Mouse (Mus musculus) bone marrow, adult 2 months (tissue): ENCODE measurements around the gene Epha4. TPM values are rescaled to one million over a fixed set of nuclear protein-coding genes. Genes with fewer than 3 reads are reported as not detected.

ENCODE experiments used
- H3K27ac ChIP-seq: fragments of 200-500 bp; 2 replicates; pipeline ENCODE4 v1.5.1; 2012; ENCODE audit warnings: low read depth, mild to moderate bottlenecking, control low read depth, inconsistent platforms, low read length; ENCODE audit not compliant: control insufficient read depth, poor library complexity, insufficient read depth
- H3K4me1 ChIP-seq: fragments of 200-500 bp; 2 replicates; pipeline ENCODE4 v1.6.1; 2011; ENCODE audit warnings: low read length; ENCODE audit not compliant: control insufficient read depth, insufficient read depth
- H3K4me3 ChIP-seq: fragments of 200-500 bp; replicated peaks from 2 replicates; pipeline ENCODE3; 2011; ENCODE audit warnings: mild to moderate bottlenecking, low read depth, low read length, control low read depth; ENCODE audit not compliant: control insufficient read depth
- CTCF ChIP-seq: fragments of 200-500 bp; IDR thresholded peaks from 2 replicates; pipeline ENCODE4 v1.5.1; 2011; ENCODE audit warnings: low read length, control low read depth; ENCODE audit not compliant: control insufficient read depth, insufficient read depth
- POLR2A ChIP-seq: fragments of 200-500 bp; IDR thresholded peaks from 2 replicates; pipeline ENCODE4 v1.6.1; 2011; ENCODE audit warnings: low read depth, mild to moderate bottlenecking, control low read depth, low read length, borderline replicate concordance; ENCODE audit not compliant: control insufficient read depth
- WGBS: fragments of 180-500 bp; shearing (Covaris S2); methylation state at CpG from one replicate; pipeline ENCODE4 v1.1.7; 2018; 5-methylcytosine and 5-hydroxymethylcytosine counted together
- polyA plus RNA-seq: library from polyadenylated mRNA; stranded (reverse); fragments of >200 nt; gene quantifications from 2 replicates; pipeline ENCODE4 v1.2.4, GENCODE M21; 2011; ENCODE audit warnings: low replicate concordance; ENCODE audit not compliant: missing spikeins, insufficient read depth, insufficient read length

Epha4 gene
- polyA plus RNA-seq, 1 experiment, result 0.80 TPM

GRCm38 (mm10) chr1:77532576-77533183 is 17.8 kb upstream of the Epha4 start:
- TF ChIP-seq CTCF (no peak), POLR2A (no peak)
- Histone ChIP-seq H3K27ac (no peak overlapping the region), H3K4me1 (no peaks in the 10 kb centered on the region), H3K4me3 (no peak overlapping the region)
- WGBS, result 50% methylated on average over 6 of the region's 6 CpGs

DNA sequence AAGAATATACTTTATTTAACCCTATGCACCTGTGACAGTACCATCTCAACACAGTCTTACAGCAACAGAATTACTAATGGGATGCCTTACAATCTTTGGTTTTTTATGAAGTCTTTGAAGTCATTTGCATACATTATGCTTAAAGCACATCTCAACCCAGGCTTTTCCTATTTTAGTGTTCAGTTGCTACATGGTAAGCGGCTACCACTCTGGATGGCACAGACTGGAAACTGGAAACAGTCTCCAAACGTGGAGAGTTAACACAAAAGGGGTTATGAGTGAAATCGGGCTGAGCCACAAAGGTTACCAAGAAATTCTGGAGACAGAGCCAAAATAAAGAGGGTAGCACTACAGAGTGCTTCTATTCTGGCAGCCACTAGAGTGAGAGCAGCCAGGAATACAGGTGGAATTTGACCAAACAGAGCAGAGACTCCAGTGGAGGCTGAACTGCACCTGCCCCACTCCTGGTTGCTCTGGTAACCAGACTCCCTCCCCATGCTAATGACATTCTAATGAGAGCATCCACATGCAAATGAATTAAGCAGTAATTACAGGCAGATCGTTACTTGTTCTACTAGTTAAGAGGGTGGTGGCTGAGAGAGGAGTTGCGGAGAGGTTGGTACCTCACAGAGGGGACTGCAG is 17.2 kb upstream of the Epha4 start:
- no peaks in the 10 kb centered on the region for H3K4me1 ChIP-seq
- 53% methylated on average over 5 of the region's 5 CpGs for WGBS
- no peak overlapping the region for H3K27ac ChIP-seq
- H3K4me3 ChIP-seq, result no peak overlapping the region
- TF ChIP-seq POLR2A (no peak), CTCF (no peak)

DNA sequence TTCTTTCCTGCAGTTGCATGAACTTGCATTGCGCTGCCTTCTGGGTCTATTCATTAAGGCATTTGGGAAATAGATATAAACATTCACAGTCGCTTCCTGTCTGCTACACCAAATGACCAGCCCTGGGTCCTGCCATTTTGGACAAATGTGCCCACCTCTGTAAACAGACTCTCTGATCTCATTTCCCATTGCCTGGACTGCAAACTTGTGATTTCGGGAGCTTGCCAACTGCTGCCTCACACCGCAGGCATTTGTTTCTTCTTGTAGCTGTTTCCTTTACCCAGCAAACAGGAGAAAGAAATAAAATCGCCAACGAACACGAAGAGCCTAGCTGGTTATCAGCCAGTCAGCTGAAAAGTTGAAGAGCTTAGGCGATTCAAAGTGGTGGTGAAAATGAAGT is 10.2 kb upstream of the Epha4 start:
- H3K27ac ChIP-seq, result no peak overlapping the region
- 71% methylated on average over 8 of the region's 8 CpGs for WGBS
- no peaks in the 10 kb centered on the region for H3K4me1 ChIP-seq
- no peak for TF ChIP-seq CTCF
- no peak for TF ChIP-seq POLR2A
- H3K4me3 ChIP-seq, result no peak overlapping the region

DNA sequence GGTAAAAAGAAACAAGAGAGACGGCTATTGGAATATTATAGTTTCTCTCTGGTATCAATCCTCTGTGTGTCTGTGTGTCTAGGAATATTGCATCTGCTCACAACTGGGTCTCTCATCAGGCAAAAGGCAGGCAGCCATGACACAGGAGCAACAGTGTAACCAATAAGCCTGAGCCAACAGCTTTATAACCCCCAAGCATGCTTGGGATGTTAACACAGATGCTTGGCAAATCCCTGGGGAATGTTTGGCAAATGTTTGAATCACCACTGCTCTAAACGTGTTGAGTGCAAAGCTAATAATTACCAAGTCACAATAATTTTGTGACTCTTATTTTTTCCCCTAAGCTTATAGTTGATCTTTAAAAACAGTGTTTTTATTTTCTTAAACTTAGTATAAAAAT is 8.5 kb upstream of the Epha4 start:
- Histone ChIP-seq H3K4me1 (no peaks in the 10 kb centered on the region), H3K4me3 (no peak overlapping the region), H3K27ac (no peak overlapping the region)
- TF ChIP-seq CTCF, result no peak
- no peak for TF ChIP-seq POLR2A
- 73% methylated on average over 2 of the region's 2 CpGs for whole genome bisulfite sequencing

DNA sequence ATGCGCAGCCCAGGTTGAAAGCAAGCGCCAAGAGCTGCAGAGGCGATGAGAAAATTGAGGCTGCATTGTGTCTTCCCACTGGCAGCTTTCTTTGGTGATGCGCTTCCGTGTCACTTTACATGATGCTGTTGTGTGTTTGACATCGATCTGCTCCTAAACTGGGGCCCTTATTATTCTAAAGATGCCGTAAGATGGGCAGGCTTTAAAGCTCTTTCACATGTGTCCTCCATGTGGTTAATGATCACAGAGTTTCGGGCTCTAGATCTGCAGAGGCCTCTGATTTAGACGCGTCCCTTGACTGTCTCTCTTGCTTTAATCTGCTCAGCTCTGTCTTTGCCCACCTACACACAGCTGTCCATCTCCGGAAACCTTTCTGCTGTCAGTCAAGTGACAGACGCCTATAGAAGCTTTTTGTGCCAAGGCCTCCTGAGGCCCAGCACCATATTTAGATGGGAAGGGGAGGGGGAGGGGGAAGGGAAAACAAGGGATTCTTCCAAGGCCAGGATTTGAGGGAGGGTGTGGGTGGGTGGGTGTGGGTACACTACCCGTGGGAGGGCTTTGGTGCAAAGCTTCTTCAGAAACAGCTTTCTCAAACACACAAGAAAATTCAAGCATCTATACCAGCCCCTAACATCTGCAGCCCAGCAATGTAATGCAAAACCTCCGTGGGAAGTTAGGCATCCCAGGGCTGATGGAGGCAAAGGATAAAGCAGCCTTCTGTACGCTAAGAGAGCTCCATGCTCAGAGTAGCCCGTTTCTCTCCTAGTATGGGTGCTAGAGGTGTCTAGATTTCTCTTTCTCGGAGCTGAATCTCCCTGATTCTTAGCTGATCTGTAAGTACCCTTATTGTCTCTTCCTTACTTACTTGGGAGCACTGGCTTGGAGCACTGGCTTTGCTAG is 7.0 kb upstream of the Epha4 start:
- Histone ChIP-seq H3K4me3 (no peak overlapping the region), H3K27ac (no peak overlapping the region), H3K4me1 (no peaks in the 10 kb centered on the region)
- TF ChIP-seq POLR2A (no peak), CTCF (no peak)
- 48% methylated on average over 16 of the region's 17 CpGs for WGBS

DNA sequence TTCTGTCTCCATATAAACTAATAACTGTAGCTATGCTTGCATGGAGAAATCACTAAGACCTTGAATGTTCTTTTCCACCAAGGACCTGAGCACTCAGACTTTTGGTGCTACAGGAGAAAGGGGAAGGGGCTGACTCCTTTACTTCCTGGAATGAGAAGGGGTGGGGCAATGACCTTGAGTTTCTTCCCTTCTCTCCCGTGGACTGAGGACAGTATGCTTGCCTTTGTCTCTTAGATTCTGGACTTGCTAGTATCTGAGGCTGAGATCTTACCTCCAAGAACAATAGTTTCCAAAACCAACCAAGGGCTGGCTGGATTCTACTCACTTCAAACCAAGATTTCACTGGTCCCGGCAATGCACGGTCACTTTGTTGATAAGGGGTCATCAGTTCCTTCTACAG is 3.8 kb upstream of the Epha4 start:
- H3K4me1 ChIP-seq, result no peaks in the 10 kb centered on the region
- H3K27ac ChIP-seq, result no peak overlapping the region
- no peak for TF ChIP-seq POLR2A
- no peak for TF ChIP-seq CTCF
- WGBS, result 57% methylated on average over 3 of the region's 3 CpGs
- H3K4me3 ChIP-seq, result no peak overlapping the region

- Histone ChIP-seq H3K4me1 (no peaks in the 10 kb centered on the region), H3K27ac (no peak overlapping the region), H3K4me3 (no peak overlapping the region)
- WGBS, result 3% methylated on average over 36 of the region's 36 CpGs
- TF ChIP-seq POLR2A (no peak), CTCF (peak; percentile 77)
Observed at GRCm38 (mm10) chr1:77516203-77516991, 1.5 kb upstream of the Epha4 start.

- Histone ChIP-seq H3K4me3 (no peak overlapping the region), H3K4me1 (no peaks in the 10 kb centered on the region), H3K27ac (no peak overlapping the region)
- TF ChIP-seq POLR2A (no peak), CTCF (no peak)
- WGBS, result 1% methylated on average over 12 of the region's 12 CpGs
Observed at GRCm38 (mm10) chr1:77515651-77515981, 728 bp upstream of the Epha4 start.
